Mouse (Mus musculus) ovary, postnatal 14 days (tissue): Measurements from ENCODE around the gene Srgap3.
A peak's percentile ranks its signal among the peaks of the same experiment; 100 is the strongest.

Experiments
- DNase-seq: peaks from one replicate; pipeline ENCODE4 v3.0.0; 2022; ENCODE audit warnings: low spot score

Gene Srgap3

DNA sequence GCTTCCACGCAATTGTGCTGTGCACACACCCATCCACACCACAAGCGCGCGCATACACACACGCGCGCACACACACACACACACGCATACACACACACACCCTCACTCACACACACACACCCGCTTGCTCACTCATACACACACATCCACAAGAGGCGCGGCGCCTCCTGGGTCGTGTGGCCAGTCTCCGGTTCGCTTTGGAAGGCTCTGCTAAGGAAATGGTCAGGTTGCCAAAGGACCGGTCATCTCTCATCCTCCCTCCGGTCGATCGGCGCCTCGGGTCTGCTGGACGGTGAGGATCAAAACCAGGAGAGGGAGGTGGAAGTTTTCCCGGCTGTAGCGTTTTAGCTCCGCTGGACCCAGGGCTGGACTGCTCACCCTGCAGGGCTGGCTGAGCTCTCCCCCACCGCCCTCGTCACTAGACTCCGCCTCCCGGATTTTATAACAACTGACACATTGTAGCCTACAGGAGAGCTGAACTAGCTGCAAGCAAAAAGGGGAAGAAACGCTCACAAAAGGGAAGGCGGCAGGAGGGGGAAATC lies at the start of gene Srgap3:
Gene Srgap3 (minus strand): TSS at position 372 of the 542 bp plus-strand sequence.
- DNase-seq = peak; percentile 70

- DNase-seq = no peak
These were observed 48.6 kb upstream of the Srgap3 start for GRCm38 (mm10) chr6:112995708-112996107.

GRCm38 (mm10) chr6:112990119-112990518 lies 43.1 kb upstream of the Srgap3 start:
- no peak for DNase-seq

DNA sequence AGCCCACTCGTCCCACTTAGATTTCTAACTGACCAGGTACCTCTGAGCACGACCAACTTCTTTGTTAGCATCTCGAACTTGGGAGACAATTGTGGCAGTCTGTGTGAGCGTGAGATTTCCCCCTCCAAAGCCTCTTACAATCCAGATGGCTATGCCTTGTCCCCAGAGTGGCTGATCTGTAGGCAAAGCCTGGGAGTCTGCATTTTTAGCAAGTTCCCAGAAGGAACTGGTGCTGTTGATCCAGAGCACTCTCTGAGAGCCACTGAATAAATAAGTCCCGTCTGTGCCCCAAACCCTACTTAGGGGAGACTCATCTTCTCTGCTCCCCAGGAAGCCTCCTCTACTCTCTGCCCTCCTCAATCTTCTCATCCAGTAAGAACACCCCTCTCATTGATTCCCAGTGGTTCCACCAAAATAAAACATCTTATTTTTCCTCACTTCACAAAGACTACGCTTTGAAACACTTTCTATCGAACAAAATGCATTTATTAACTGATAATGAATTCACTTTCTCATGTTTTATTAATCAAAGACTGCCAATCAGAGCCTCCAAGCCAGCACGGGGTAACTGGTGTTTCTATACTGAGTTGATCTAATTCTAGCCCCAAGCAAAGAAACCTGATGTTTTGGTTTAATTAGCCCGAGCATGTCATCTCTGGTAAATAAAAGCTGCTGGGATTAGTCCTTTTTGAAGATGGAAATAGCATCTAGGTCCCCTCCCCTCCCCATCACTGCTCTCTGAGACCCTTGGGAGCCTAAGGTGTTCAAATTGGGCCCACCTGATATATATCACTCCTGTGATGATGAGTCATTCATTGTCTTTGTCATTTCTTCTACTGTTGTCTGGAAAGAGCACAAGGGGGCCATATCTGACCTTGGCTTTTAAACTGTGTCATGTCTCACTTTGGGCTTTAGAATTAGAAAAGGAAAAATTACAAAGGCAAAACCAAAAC lies 38.6 kb upstream of the Srgap3 start:
- DNase-seq = no peak

DNA sequence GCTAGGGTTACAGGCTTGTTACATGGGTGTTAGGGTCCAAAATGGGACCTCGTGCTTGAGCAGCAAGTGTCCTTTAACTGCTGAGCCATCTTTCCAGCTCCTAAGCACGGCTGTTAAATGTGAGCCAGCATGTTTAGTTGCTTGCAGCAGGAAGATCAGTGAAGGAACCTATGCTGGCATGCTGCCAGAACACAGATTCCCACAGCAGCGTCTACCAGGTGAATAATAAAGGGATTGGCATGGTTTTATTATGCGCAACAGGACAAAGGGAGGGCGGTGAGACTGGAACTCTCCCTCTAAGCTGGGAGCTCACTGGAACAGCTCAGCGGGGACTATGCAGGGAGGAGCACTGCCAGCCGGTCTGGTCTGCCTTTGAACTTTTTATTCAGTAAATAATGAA lies 35.2 kb upstream of the Srgap3 start:
- no peak for DNase-seq

- DNase-seq = no peak
These were observed 31.9 kb upstream of the Srgap3 start for GRCm38 (mm10) chr6:112978947-112979346.

DNA sequence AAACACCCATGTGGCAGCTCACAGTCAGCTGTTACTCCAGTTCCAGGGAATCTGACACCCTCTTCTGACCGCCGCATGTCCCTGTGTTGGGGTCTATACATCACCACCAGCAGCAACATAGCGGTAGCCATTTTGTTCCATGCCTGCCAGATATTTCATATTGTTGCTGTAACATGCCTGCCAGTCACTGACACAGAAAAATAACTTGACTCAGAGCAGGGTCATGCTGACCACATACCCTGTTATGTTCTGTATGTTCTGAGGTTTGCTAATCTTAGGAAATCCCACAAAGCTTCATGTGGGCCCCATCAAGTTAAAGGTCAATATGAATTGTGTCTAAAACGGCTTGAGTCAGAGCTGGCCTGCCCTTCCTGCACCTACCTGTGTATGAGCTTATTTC lies 30.2 kb upstream of the Srgap3 start:
- no peak for DNase-seq

DNA sequence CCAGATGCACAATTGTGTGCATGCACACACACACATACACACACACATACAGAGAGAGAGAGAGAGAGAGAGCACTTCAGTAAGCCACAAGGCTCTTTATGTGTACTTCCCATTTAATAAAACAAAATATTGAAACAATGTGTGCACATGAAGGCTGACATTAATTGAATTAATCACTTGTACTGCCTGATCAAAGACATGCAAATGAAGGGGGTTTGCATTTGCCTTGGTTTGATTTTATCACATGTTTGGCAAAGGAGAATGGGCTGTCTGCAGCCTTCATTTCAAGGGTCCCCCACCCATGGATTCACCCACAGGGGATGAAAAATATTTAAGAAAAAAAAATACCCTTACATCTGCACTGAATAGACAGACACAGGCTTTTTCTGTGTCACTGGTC lies 29.5 kb upstream of the Srgap3 start:
- no peak for DNase-seq

DNA sequence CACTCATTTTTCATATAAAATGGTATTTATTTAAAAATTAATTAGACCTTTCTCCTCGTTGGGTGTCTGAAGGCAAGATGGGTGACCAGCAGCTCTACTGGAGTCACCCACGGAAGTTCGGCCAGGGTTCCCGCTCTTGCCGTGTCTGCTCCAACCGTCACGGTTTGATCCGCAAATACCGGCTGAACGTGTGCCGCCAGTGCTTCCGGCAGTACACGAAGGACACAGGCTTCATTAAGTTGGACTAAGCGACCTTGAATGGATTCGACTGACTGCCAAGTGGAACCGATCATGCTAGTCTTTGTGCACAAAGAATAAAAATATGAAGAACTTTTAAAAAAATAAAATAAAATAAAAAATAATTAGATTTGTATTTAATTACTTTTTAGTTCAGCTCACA lies 29.1 kb upstream of the Srgap3 start:
- DNase-seq = no peak

DNA sequence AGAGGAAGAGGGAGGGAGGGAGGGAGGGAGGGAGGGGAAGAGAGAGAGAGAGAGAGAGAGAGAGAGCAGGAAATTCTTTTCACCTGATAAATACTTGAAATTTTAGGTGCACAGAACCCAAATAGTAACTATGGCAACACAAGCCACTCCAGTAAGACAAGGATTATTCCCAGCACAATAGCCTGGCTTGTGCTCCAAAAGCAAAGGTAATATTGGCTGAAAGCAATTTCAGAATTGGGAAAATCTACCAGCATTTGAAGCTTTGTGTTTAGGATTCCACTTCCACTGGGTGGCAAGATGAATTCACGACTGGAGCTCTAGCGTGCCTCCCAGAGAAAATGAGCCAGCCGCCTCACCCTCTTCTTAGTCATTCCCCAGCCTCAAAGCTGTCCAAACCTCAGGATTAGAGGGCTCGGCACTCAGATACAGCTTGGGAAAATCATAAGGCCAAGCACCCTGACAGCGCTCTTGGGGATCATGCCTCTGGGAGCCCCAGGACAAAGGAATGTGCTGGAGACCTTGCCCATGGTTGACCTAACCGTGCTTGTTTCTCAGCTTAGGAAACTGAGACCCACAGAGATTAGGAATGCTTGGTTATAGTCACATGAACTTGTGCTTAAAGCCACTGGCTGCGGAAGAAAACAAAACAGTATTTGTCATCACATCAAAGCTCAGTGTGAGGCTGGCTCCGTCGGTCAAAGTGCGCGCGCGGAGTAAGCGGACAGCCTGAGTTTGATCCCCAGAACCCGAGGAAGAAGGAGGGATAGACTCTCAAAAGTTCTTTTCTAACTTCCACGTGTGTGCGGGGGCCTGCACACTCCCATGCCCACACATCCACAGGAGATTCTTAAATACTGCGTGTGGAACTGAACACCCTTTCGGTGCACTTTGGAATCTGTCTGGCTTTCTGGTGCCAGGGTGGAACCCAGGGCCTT lies 27.0 kb upstream of the Srgap3 start:
- DNase-seq = no peak

GRCm38 (mm10) chr6:112972858-112973631 lies 26.0 kb upstream of the Srgap3 start:
- DNase-seq = no peak

- DNase-seq = no peak
These were observed 25.1 kb upstream of the Srgap3 start for GRCm38 (mm10) chr6:112972127-112972526.

DNA sequence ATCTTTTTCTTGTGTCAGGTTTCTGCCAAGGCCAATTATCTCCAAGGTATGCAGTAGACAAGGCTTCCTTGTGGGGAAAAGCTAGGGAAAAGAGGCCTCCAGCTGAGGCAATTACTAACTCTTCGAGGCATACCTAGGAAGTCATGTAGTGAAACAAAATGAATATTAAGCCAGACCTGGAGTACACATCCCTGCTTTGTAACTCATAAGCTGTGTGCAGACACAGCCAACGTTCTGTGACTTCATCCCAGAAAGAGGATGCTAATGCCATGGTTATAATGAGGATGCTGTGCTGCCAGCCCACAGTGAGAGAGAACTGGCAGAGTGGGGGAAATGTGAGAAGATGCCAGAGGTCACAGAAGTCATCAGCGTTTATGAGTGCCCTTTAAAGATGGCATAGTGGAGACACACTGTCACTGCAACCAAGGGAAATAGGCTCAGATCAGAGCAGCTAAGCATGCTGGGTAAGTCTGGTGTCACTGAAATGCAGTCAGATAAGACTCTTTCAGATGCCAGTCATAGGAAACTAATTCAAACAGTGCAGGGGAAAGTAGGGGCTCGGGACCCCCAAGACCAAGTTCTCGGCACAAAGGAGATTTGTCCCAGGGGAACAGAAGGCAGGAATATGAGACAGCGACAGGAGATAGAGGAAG lies 24.2 kb upstream of the Srgap3 start:
- DNase-seq = no peak

- no peak for DNase-seq
These were observed 20.3 kb upstream of the Srgap3 start for GRCm38 (mm10) chr6:112967359-112967758.

DNA sequence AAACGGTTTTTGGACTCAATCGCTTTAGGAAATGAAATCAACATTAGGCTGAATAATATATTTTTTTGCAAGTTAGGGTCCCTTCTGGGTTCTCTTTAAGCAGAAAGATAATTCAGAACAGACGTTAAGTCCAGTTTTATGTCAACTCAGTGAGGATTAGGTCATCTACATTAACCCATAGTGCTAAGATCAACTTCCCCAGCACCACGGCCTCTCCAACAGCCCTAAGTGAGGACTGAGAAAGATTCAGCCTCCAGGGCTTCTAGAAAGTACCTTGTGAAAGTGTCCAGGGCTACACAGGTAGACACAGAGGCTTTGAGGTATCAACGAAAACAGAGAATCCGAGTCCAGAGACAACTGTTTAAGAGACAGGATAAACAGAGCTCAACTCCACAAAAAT lies 11.3 kb upstream of the Srgap3 start:
- no peak for DNase-seq

DNA sequence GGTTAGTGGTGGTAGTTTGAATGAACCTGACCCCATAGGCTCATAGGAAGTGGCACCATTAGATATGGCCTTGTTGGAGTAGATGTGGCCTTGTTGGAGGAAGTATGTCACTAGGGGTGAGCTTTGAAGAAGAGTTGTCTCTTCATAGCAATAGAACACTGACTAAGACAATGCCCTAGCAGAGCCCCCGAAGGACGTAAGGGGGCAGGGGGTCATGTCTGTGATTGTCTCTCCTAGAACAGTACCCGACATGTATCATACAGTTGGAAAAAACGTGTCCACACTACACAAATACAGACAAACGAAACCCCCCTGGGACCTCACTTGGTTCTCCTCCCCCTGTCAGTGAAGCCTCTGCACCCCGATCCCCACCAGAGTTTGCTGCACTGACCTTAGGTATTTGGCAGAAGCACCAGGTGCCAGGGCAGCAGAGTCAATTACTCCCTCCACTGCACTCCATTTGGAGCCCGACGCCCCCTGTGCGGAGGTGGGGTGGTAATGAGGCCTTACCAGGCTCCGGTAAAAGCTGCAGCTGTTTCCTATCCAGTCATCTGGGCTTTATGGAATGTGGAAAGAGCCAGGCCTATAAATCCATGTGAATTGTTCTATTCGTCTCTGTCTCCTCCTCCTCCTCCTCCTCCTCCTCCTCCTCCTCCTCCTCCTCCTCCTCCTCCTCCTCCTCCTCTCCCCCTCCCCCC lies 10.7 kb upstream of the Srgap3 start:
- no peak for DNase-seq

DNA sequence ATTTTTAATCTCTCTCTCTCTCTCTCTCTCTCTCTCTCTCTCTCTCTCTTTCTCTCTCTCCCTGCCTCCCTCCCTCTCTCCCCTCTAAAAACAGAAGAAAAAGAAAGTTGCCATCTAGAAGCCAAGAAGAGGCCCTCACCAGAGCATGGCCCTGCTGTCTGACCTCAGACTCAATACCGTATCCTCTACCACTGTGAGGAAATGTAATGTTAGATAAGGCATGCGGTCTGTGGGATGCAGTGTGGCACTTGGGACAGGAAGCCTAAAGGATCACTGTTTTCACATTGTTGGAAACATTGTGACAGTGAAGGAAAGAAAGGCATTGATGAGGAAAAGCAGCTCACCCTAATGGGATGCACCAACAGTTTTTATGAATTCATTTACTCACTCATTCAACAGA lies 8.7 kb upstream of the Srgap3 start:
- DNase-seq = no peak

- no peak for DNase-seq
These were observed 6.8 kb upstream of the Srgap3 start for GRCm38 (mm10) chr6:112953905-112954304.

- no peak for DNase-seq
These were observed 4.2 kb upstream of the Srgap3 start for GRCm38 (mm10) chr6:112951254-112951653.
